Mouse (Mus musculus) cerebellum, adult 2 months (tissue): ENCODE data around the gene Hdac1.

Experiments
- CTCF ChIP-seq: fragments of 200-500 bp; IDR thresholded peaks from 2 replicates; pipeline ENCODE4 v1.5.1; 2011; ENCODE audit warnings: low read depth, mild to moderate bottlenecking, control low read depth, low read length, moderate library complexity, borderline replicate concordance; ENCODE audit not compliant: insufficient read depth
- POLR2A ChIP-seq: fragments of 200-500 bp; IDR thresholded peaks from 2 replicates; pipeline ENCODE4 v1.6.1; 2011; ENCODE audit warnings: low read length, control low read depth, borderline replicate concordance; ENCODE audit not compliant: insufficient read depth

- TF ChIP-seq CTCF (no peak), POLR2A (no peak)
Measured at GRCm38 (mm10) chr4:129588865-129589264, 46.4 kb upstream of the Hdac1 start.
